Mouse (Mus musculus) limb, embryonic 13.5 days (tissue): Measurements from ENCODE around the gene Igtp. TPM values are rescaled to one million over a fixed set of nuclear protein-coding genes. Genes with fewer than 3 reads are reported as not detected.

Experiments used
- ATAC-seq: fragments of 200-750 bp; cut with Nextera tagmentation; 2 replicates; pipeline ENCODE4 v1.8.0; 2017; ENCODE audit warnings: low read depth, moderate number of reproducible peaks, moderate TSS enrichment; ENCODE audit not compliant: low FRiP score
- H3K27ac ChIP-seq: fragments of 300-500 bp; sonication (generic); 2 replicates; pipeline ENCODE4 v1.5.1; 2015; ENCODE audit warnings: inconsistent platforms, mild to moderate bottlenecking, moderate library complexity
- H3K27me3 ChIP-seq: fragments of 300-500 bp; sonication (generic); 2 replicates; pipeline ENCODE4 v1.6.1; 2015; ENCODE audit warnings: mild to moderate bottlenecking, inconsistent platforms
- H3K36me3 ChIP-seq: fragments of 300-500 bp; sonication (generic); 2 replicates; pipeline ENCODE4 v1.6.1; 2015; ENCODE audit warnings: inconsistent platforms, mild to moderate bottlenecking, moderate library complexity
- H3K4me1 ChIP-seq: fragments of 300-500 bp; sonication (generic); 2 replicates; pipeline ENCODE4 v1.6.1; 2015; ENCODE audit warnings: inconsistent platforms
- H3K4me2 ChIP-seq: fragments of 300-500 bp; sonication (generic); replicated peaks from 2 replicates; pipeline ENCODE4 v1.6.1; 2015; ENCODE audit warnings: inconsistent platforms, mild to moderate bottlenecking, moderate library complexity
- H3K4me3 ChIP-seq: fragments of 300-500 bp; sonication (generic); 2 replicates; pipeline ENCODE4 v1.5.1; 2015; ENCODE audit warnings: moderate library complexity, mild to moderate bottlenecking, inconsistent platforms
- H3K9ac ChIP-seq: fragments of 300-500 bp; sonication (generic); 2 replicates; pipeline ENCODE4 v1.6.1; 2015; ENCODE audit warnings: mild to moderate bottlenecking, inconsistent platforms
- H3K9me3 ChIP-seq: fragments of 300-500 bp; sonication (generic); 2 replicates; pipeline ENCODE4 v1.6.1; 2016; ENCODE audit warnings: inconsistent platforms
- WGBS: fragments of 180-500 bp; shearing (Covaris S2); methylation state at CpG from one replicate; pipeline ENCODE4 v1.1.7; 2015; 5-methylcytosine and 5-hydroxymethylcytosine counted together
- polyA plus RNA-seq: library from polyadenylated mRNA; unstranded; fragments of >200 nt; fragmentation: Nextera tagmentation; extraction: Ambion mirVana; gene quantifications from 2 replicates; pipeline ENCODE4 v1.2.1, GENCODE M21; 2015

Gene Igtp
- polyA plus RNA-seq, 1 experiment from 2014 or later: 3.4 TPM

- 3% methylated on average over 37 of the region's 37 CpGs for WGBS
- peak; percentile 88 for ATAC-seq
- H3K36me3 ChIP-seq: no peaks in the 10 kb centered on the region
- H3K9ac ChIP-seq: peak overlapping the region; percentile 35; the same call in 1 of the 2 replicates
- peak overlapping the region; percentile 77 for H3K4me2 ChIP-seq
- no peak overlapping the region for H3K27ac ChIP-seq
- peaks cover 8% of the 10 kb centered on the region; the same call in 1 of the 2 replicates for H3K27me3 ChIP-seq
- H3K4me1 ChIP-seq: peaks cover 6% of the 10 kb centered on the region; the same call in 1 of the 2 replicates
- no peaks in the 10 kb centered on the region for H3K9me3 ChIP-seq
- H3K4me3 ChIP-seq: peak overlapping the region; percentile 44
Measured at GRCm38 (mm10) chr11:58238840-58239791, 39.8 kb downstream of the Igtp start.

- 30% methylated on average over 4 of the region's 4 CpGs for WGBS
- H3K36me3 ChIP-seq: no peaks in the 10 kb centered on the region
- H3K27me3 ChIP-seq: peaks cover 16% of the 10 kb centered on the region; the same call in 1 of the 2 replicates
Measured at GRCm38 (mm10) chr11:58247294-58247693, 47.9 kb downstream of the Igtp start.

GRCm38 (mm10) chr11:58249203-58249981 is 50.0 kb downstream of the Igtp start:
- Histone ChIP-seq H3K4me2 (no peak overlapping the region), H3K9ac (no peak overlapping the region), H3K4me3 (no peak overlapping the region), H3K9me3 (no peaks in the 10 kb centered on the region), H3K36me3 (no peaks in the 10 kb centered on the region), H3K27ac (no peak overlapping the region), H3K4me1 (no peaks in the 10 kb centered on the region), H3K27me3 (0 out of 2 replicates have a peak, but pooled peaks cover 12% of the 10 kb centered on the region)
- no peak for ATAC-seq
- WGBS: 67% methylated on average over 7 of the region's 7 CpGs

More at GRCm38 (mm10) chr11:58247294-58247693, 47.9 kb downstream of the Igtp start:
- Histone ChIP-seq H3K27ac (no peak overlapping the region), H3K4me1 (no peaks in the 10 kb centered on the region), H3K9me3 (no peaks in the 10 kb centered on the region), H3K9ac (no peak overlapping the region), H3K4me2 (no peak overlapping the region), H3K4me3 (no peak overlapping the region)
- ATAC-seq: no peak

- no peak overlapping the region for H3K4me3 ChIP-seq
- no peak overlapping the region for H3K9ac ChIP-seq
- no peaks in the 10 kb centered on the region for H3K36me3 ChIP-seq
- 0 out of 2 replicates have a peak, but pooled peaks cover 7% of the 10 kb centered on the region for H3K27me3 ChIP-seq
- no peak for ATAC-seq
- H3K4me1 ChIP-seq: no peaks in the 10 kb centered on the region
- 81% methylated on average over 5 of the region's 5 CpGs for WGBS
- no peaks in the 10 kb centered on the region for H3K9me3 ChIP-seq
- no peak overlapping the region for H3K27ac ChIP-seq
- no peak overlapping the region for H3K4me2 ChIP-seq
Measured at GRCm38 (mm10) chr11:58250550-58250949, 51.2 kb downstream of the Igtp start.

GRCm38 (mm10) chr11:58254411-58254810 is 55.1 kb downstream of the Igtp start:
- H3K4me1 ChIP-seq: no peaks in the 10 kb centered on the region
- no peak overlapping the region for H3K4me2 ChIP-seq
- no peak overlapping the region for H3K4me3 ChIP-seq
- WGBS: 90% methylated on average over 3 of the region's 3 CpGs
- H3K36me3 ChIP-seq: no peaks in the 10 kb centered on the region
- H3K27me3 ChIP-seq: no peaks in the 10 kb centered on the region
- no peaks in the 10 kb centered on the region for H3K9me3 ChIP-seq
- H3K27ac ChIP-seq: no peak overlapping the region
- no peak overlapping the region for H3K9ac ChIP-seq
- ATAC-seq: no peak

Other genes starting within 250 kb of the Igtp start
- gene Larp1, start 190.5 kb upstream of the Igtp start, polyA plus RNA-seq: 17.7 and 18.2 TPM in 2 replicates
- not detected in 2 replicates for gene Gm12248, start 106.4 kb upstream of the Igtp start, polyA plus RNA-seq
- 104 and 106 TPM in 2 replicates for gene Cnot8, start 95.4 kb upstream of the Igtp start, polyA plus RNA-seq
- gene Gemin5, start 31.0 kb upstream of the Igtp start, polyA plus RNA-seq: 24.3 and 26.4 TPM in 2 replicates
- 134 and 146 TPM in 2 replicates for gene Mrpl22, start 27.9 kb upstream of the Igtp start, polyA plus RNA-seq
- gene Irgm2, start 62 bp downstream of the Igtp start, polyA plus RNA-seq: 1.5 and 2.0 TPM in 2 replicates
- 0.09 TPM in 1 of 2 replicates, not detected in the other for gene 4930438A08Rik, start 75.2 kb downstream of the Igtp start, polyA plus RNA-seq
- gene Zfp692, start 107.5 kb downstream of the Igtp start, polyA plus RNA-seq: 26.7 and 26.8 TPM in 2 replicates
- 32.6 and 38.8 TPM in 2 replicates for gene Zfp672, start 130.8 kb downstream of the Igtp start, polyA plus RNA-seq
- gene Sh3bp5l, start 131.2 kb downstream of the Igtp start, polyA plus RNA-seq: 35.7 and 36.9 TPM in 2 replicates
- 0.23 TPM in 1 of 2 replicates, not detected in the other for gene Lypd8, start 179.5 kb downstream of the Igtp start, polyA plus RNA-seq
- not detected in 2 replicates for gene 1810065E05Rik, start 221.6 kb downstream of the Igtp start, polyA plus RNA-seq
- gene Gm12253, start 233.0 kb downstream of the Igtp start, polyA plus RNA-seq: not detected in 2 replicates